In genomic region chr14:52942438-52942837, GRCm38 (mm10) we compare ENCODE assay signal across 7 mouse cellular contexts.
ATAC-seq lines count a peak whose summit lies in the region.

No protein-coding gene starts in this region.

- ATAC-seq in CD4-positive, CD25-positive, alpha-beta regulatory T cell, adult 4 months, result peak; percentile 63
- ATAC-seq in common myeloid progenitor, adult 5-6 weeks (replicated peaks; ENCODE audit: low read depth, poor library complexity, severe bottlenecking), result peak; percentile 64
- peak; percentile 40 for ATAC-seq in granulocyte monocyte progenitor cell, adult 5-6 weeks (replicated peaks; ENCODE audit: poor library complexity, severe bottlenecking)
- peak; percentile 48 for ATAC-seq in inflammation-experienced regulatory T-cells, adult 6 months
- peak; percentile 71 for ATAC-seq in megakaryocyte, adult 5-6 weeks (ENCODE audit: poor library complexity, severe bottlenecking)
- peak; percentile 70 for ATAC-seq in megakaryocyte progenitor cell, adult 5-6 weeks (replicated peaks; ENCODE audit: poor library complexity)
- ATAC-seq in megakaryocyte-erythroid progenitor cell, adult 5-6 weeks (replicated peaks; ENCODE audit: low FRiP score, low TSS enrichment, poor library complexity, severe bottlenecking), result peak; percentile 69

Comparison
In these comparisons a context has a peak if more than half of its experiments do, and no peak if none do; other contexts are left out.
1. Peak in every context shown above with its lines: ATAC-seq.